Mouse (Mus musculus) ES-E14 (cell line): Measurements from ENCODE around the gene Rpl36al.

Source experiments
- CHD2 ChIP-seq: IDR thresholded peaks from 2 replicates; pipeline ENCODE4 v1.6.1; 2014; ENCODE audit warnings: mild to moderate bottlenecking, low read depth, low read length, inconsistent platforms
- HCFC1 ChIP-seq: IDR thresholded peaks from 2 replicates; pipeline ENCODE4 v1.6.1; 2012; ENCODE audit warnings: low read length, inconsistent platforms, borderline replicate concordance; ENCODE audit not compliant: insufficient read depth
- MAFK ChIP-seq: IDR thresholded peaks from 2 replicates; pipeline ENCODE4 v1.6.1; 2014; ENCODE audit warnings: mild to moderate bottlenecking, low read depth, low read length, inconsistent platforms; ENCODE audit not compliant: insufficient read depth
- ZC3H11A ChIP-seq: IDR thresholded peaks from 2 replicates; pipeline ENCODE4 v1.6.1; 2012; ENCODE audit warnings: low read depth, mild to moderate bottlenecking, inconsistent platforms, low read length, borderline replicate concordance
- ZNF384 ChIP-seq: IDR thresholded peaks from 2 replicates; pipeline ENCODE4 v1.6.1; 2012; ENCODE audit warnings: low read depth, low read length, inconsistent platforms

DNA sequence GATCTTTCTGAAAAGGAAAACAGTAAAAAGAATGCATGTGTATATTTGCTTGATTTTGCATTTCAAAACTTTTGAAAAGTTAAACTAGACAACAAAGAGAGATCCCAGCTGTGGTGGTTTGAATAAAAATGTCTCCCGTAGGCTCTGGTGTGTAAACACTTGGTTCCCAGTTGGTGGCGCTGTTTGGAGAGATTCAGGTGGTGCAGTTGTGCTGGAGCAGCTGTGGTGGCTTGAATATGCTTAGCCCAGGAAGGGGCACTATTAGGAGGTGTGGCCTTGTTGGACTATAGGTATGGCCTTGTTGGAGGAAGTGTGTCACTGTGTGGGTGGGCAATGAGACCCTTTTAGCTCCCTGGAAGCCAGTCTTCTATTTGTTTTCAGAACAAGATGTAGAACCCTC lies 45.4 kb upstream of the Rpl36al start:
- TF ChIP-seq MAFK (no peak), HCFC1 (no peak), ZNF384 (no peak), CHD2 (no peak), ZC3H11A (no peak)
